Mouse (Mus musculus) embryonic stem cell, embryonic (primary cell): ENCODE results near the gene Tmem189.

Experiments used
- CTCF ChIA-PET, 4 experiments: fragments of 300-600 bp in 2 of 4; fragments of 350-600 bp in 2 of 4; sonication (Branson Sonifier 250); formaldehyde crosslinking; loops; one replicate each; lab custom pipeline; 2022; ENCODE audit warnings: inconsistent platforms in 2 of 4; lab: Charles Lee
- POLR2A ChIA-PET, 4 experiments: fragments of 300-600 bp in 2 of 4; fragments of 350-600 bp in 2 of 4; sonication (Branson Sonifier 250); formaldehyde crosslinking; loops; one replicate each; lab custom pipeline; 2022; ENCODE audit warnings: antibody characterized with exemption in 4 of 4, inconsistent platforms in 1 of 4; lab: Charles Lee

Gene Tmem189

DNA sequence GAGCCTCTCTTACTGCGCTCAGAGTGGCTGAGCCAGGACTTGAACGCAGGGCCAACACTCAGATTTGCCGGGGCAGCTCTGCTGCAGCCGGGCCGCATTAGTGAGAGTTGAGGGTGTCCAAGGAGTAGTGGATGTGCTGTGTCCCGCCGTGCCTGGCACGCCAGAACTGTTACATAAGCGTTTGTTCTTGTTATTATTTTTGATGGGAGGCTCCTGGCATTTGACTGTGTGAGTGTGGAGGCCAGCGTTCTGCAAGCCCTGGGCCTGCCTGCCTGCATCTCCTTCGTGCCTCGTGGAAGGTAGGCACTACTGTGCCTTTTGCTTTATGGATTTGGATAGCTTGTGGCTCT lies 1.3 kb upstream of the Tmem189 start:
- ChIA-PET CTCF (interaction anchor here in 3 of 4 experiments (0.5 to 1.9 kb wide), 5 partner anchors 11 to 308 kb away, joined by 3 to 11 read pairs (median 4); no protein-coding TSS in a partner anchor), POLR2A (interaction anchor here in 3 of 4 experiments (0.7 to 4.5 kb wide), 5 partner anchors 10 to 196 kb away, joined by 3 to 12 read pairs (median 3); no protein-coding TSS in a partner anchor)

DNA sequence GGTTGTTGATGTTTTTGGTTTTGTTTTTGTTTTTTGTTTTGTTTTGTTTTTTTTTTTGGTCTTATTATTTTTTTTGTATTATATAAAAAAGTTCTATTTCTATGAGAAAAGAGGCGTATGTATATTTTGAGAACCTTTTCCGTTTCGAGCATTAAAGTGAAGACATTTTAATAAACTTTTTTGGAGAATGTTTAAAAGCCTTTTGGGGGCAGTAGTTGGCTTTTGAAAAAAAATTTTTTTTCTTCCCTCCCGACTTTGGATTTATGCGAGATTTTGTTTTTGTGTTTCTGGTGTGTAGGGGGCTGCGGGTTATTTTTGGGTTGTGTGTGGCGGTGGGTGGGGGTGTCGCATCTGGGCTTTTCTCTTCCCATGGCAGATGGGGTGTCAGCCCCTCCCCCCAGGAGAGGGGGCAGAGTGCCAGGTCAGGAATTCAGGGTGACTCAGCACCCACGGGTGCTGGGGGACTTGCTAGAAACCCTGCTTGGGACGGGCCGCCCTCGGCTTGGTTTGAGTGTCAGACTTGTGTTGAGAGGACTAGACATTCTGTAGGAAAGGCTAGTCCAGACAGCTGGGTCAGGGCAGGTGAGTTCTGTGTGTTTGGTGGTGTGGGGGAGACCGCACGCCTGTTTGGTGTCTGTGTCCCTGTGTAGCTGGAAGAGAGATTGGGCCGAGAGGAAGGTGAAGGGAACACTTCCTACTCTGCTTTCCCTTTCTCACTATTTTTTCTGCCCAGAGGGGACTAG lies 768 bp upstream of the Tmem189 start:
- CTCF ChIA-PET = interaction anchor here in 3 of 4 experiments (1.0 to 1.9 kb wide), 6 partner anchors 10 to 205 kb away, joined by 3 to 10 read pairs (median 5); no protein-coding TSS in a partner anchor
- POLR2A ChIA-PET = interaction anchor here in 3 of 4 experiments (0.7 to 4.5 kb wide), 13 partner anchors 9 to 1880 kb away, joined by 3 to 12 read pairs (median 3); no protein-coding TSS in a partner anchor

DNA sequence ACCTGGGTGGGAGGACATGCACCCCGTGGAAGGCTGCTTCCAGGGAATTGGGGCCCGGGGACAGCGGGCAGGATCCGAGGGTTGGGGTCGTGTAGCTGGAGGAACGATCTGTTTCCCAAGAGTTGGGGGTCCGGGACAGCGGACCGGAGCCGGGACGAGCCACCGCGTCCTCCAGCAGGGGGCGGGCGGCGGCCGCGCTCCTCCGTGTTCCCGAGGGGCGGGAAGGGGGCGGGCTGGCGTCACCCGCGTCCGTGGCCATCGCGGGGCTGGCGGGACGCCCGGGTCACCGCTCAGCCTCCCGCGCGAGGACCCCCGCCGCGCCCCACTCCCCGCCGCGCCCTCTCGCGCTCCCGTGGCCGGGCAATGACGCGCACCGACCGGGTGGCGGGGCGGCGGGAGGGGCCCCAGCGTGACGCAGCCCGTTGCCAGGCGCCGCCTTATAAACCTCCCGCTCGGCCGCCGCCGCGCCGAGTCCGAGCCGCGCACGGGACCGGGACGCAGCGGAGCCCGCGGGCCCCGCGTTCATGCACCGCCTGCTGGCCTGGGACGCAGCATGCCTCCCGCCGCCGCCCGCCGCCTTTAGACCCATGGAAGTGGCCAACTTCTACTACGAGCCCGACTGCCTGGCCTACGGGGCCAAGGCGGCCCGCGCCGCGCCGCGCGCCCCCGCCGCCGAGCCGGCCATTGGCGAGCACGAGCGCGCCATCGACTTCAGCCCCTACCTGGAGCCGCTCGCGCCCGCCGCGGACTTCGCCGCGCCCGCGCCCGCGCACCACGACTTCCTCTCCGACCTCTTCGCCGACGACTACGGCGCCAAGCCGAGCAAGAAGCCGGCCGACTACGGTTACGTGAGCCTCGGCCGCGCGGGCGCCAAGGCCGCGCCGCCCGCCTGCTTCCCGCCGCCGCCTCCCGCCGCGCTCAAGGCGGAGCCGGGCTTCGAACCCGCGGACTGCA lies 847 bp downstream of the Tmem189 start, which contains the start of gene Cebpb:
TSS of gene Cebpb (plus strand) at position 418 of the 954 bp plus-strand sequence.
- CTCF ChIA-PET = interaction anchor here (0.5 to 12.1 kb wide), 19 partner anchors 8 to 1183 kb away, joined by 3 to 385 read pairs (median 4); no protein-coding TSS in a partner anchor
- POLR2A ChIA-PET = interaction anchor here (0.6 to 4.5 kb wide), 16 partner anchors 8 to 427 kb away, joined by 3 to 25 read pairs (median 4); partner anchors contain the start of gene Pard6b (in 1 of the 4)

DNA sequence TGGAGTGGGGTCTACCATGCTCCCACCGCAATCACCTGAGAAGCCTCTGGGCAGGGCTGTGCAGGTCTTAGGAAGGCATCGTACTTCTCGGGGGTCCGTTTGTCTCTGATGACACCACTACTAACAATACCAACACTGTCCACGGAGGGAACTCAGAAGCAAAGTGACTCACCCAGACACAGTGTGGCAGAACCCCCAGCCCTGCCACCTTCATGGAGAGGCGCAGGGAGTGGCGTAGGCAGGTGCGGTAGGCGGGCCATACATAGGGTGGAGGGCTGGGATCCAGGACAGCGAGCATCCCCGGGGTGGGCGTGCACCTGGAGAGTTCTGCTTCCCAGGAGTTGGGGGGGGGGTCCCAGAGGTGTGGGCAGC lies 1.5 kb downstream of the Tmem189 start:
- ChIA-PET CTCF (interaction anchor here (0.5 to 12.1 kb wide), 14 partner anchors 13 to 1184 kb away, joined by 3 to 385 read pairs (median 4); no protein-coding TSS in a partner anchor), POLR2A (interaction anchor here (0.6 to 4.5 kb wide), 9 partner anchors 67 to 392 kb away, joined by 3 to 25 read pairs (median 6); partner anchors contain the start of gene Pard6b (in 1 of the 4))

DNA sequence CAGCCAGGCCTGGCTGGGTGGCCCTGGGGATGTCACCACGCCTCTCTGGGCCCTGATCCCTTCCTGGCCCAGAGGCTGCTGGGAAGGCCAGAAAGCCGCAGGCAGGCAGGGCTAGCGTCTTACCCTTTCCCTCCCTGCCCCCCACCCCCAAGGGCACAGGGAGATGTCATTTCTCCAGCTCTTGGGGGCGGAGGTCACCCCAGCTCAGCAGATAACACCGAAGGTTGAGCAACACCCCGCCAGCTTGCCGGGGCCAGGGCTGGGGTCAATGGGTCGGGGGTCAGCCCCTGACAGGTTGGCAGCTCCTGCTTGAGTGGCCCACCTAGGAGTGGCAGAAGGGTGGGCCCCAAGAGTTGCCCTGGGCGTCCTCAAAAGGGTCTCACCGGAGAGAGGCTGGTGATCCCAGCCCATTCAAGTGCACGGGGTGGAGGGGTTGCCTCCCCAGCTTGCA lies 1.9 kb downstream of the Tmem189 start:
- ChIA-PET CTCF (interaction anchor here (0.5 to 12.1 kb wide), 16 partner anchors 12 to 1184 kb away, joined by 3 to 385 read pairs (median 4); partner anchors contain the start of gene Gm20431 (in 1 of the 4)), POLR2A (interaction anchor here (0.6 to 4.5 kb wide), 8 partner anchors 200 to 393 kb away, joined by 3 to 25 read pairs (median 6); partner anchors contain the start of gene Pard6b (in 1 of the 4))

DNA sequence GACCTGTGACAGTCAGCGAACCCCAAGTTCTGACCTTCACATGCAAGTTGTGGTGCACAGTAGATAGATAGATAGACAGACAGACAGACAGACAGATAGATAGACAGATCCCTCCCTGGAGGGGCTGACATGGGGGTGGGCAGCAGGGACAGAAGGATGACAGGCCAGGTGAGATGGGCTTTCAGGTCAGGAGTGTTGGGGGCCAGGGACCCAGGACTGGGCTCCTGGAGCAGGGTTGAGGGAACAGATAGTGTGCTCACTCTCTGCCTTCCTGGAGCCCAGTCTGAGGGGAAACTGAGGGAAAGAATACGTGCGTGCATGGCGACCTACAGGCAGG lies 2.4 kb downstream of the Tmem189 start:
- ChIA-PET CTCF (interaction anchor here (0.5 to 12.1 kb wide), 17 partner anchors 12 to 296 kb away, joined by 3 to 385 read pairs (median 6); partner anchors contain the start of genes Gm20431 (in 1 of the 4) and Snai1 (in 1 of the 4)), POLR2A (interaction anchor here in 3 of 4 experiments (0.6 to 4.5 kb wide), 7 partner anchors 204 to 220 kb away, joined by 4 to 25 read pairs (median 6); no protein-coding TSS in a partner anchor)

DNA sequence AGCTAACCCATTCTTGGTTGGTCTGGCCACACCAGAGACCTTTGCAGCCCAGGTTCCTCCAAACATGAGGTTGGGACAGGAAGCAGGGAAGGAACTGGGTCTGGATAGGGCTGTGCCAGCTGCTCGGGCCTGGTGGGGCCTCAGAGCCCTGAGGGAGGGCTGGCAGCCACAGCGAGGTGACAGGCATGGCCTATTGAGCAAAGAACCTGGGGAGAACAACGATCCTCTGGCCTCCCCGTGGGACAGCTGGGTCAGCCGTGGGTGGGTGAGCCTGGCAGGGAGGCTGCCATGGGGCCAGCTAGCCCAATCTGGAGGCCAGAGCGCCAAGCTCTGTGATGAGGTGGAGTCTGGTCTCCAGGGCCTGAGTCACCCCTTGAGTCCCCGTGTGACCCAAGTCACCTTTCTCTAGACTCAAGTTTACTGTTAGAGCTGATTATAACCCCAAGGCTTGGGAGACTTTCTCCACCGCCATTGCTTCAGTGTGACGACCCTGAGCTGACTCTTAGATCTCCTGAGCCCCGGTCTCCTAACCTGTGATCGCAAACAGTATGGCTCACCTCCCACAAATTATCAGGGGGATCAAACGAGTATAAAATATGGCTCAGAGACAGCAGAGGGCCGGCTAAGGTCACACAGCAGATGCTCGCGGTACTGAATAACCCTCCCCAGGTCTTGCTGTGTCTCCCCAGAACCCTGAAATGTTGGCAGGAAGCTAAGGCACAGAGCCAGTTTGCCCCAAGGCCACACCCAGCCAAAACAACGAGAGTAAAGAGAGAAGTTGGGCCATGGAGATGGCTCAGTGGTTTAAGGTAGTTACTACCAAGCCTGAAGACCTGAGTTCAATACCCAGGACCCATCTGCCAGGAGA lies 3.0 kb downstream of the Tmem189 start:
- CTCF ChIA-PET = interaction anchor here (0.9 to 12.1 kb wide), 19 partner anchors 11 to 342 kb away, joined by 3 to 385 read pairs (median 6); partner anchors contain the start of genes Ripor3 (in 1 of the 4) and Snai1 (in 1 of the 4)

DNA sequence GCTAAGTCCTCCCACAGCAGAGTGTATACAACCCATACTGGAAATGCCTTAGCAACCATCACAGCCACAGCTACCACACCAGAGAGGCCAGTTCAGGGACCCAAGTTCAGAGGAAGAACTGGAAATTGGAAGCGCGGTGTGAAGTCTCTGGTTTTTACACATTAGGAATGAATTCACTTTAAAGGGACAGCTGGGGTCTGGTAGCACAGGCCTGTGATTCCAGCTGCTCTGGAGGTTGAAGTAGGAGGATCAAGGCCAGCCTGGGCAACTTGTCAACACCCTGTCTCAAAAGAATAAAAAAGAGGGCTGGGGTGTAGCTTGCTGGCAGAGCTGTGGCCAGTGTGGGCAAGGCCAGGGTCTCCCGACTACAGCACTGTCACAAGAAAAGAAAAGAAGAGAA lies 3.8 kb downstream of the Tmem189 start:
- POLR2A ChIA-PET = interaction anchor here in 3 of 4 experiments (0.6 to 4.5 kb wide), 13 partner anchors 24 to 222 kb away, joined by 3 to 25 read pairs (median 4); no protein-coding TSS in a partner anchor
- CTCF ChIA-PET = interaction anchor here (0.5 to 12.1 kb wide), 44 partner anchors 10 to 342 kb away, joined by 3 to 385 read pairs (median 4); partner anchors contain the start of genes Ripor3 (in 2 of the 4) and Gm20431 (in 1 of the 4)

More for the DNA sequence above, 3.0 kb downstream of the Tmem189 start:
- POLR2A ChIA-PET = interaction anchor here (0.6 to 4.5 kb wide), 11 partner anchors 11 to 223 kb away, joined by 3 to 25 read pairs (median 4); no protein-coding TSS in a partner anchor

DNA sequence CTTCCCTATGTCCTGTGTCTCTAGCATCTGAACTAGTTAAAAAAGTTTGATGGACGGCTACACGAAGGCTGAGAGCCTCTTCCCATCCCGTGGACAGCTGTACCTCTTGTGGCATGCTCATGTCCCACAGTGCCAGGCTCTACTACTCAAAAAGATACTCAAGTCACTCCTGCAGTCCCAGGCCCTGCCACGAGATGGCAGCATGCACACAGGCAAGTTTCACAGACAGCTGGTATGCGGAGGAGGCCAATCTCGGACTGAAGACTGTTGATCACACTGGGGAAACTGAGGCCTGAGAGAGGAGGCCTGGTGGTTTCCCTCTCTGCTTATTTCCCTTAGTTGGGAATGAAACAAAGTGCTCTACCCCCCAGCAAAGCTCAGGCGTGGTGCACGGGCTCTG lies 4.5 kb downstream of the Tmem189 start:
- ChIA-PET POLR2A (interaction anchor here in 3 of 4 experiments (0.6 to 4.5 kb wide), 14 partner anchors 12 to 264 kb away, joined by 3 to 25 read pairs (median 4); partner anchors contain the start of genes Gm20431 (in 1 of the 3) and Slc9a8 (in 1 of the 3)), CTCF (interaction anchor here (0.5 to 12.1 kb wide), 52 partner anchors 10 to 478 kb away, joined by 3 to 385 read pairs (median 4); partner anchors contain the start of genes Ripor3 (in 2 of the 4) and Gm20431 (in 1 of the 4))

DNA sequence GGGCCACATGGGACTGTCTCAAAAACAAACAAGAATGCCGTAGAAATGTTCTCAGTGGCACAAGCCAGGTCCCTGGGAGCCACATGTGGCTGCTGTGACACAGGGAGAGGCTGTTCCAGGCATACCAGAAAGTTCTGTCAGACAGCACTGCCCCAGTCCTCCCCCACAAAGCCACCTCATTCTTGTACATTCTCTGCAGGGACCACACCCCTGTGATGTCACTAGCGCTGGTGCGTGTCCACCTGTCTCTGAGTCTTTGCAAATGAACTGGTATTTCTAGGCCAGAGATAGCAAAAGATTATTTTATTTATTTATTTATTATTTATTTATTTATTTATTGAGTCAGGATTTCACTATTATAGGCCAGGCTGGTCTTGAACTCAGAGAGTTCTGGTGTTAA lies 5.9 kb downstream of the Tmem189 start:
- POLR2A ChIA-PET = interaction anchor here in 1 of 4 experiments (1.4 kb wide), 1 partner anchor 204 kb away, joined by 4 read pairs; no protein-coding TSS in a partner anchor
- CTCF ChIA-PET = interaction anchor here (1.0 to 12.1 kb wide), 6 partner anchors 43 to 213 kb away, joined by 3 to 385 read pairs (median 64); no protein-coding TSS in a partner anchor

DNA sequence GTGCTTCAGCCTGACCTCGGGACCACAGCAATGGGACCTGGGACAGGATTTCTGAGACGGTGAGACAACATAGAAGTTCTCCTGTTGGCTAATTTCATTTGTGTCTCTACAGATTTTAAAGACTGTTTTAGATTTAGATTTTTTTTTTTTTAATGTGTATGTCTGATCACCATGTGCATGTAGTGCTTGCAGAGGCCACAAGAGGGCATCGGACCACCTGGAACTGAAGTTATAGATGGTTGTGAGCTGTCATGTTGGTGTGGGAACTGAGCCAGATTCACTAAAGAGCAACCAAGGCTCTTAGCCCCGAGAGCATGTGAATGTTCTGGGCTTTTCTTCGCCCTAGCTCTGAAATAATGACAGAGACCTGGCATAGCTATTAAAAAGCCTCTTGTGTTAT lies 9.0 kb downstream of the Tmem189 start:
- CTCF ChIA-PET = interaction anchor here (0.5 to 12.1 kb wide), 100 partner anchors 8 to 602 kb away, joined by 3 to 385 read pairs (median 4); partner anchors contain the start of genes Snai1 (in 3 of the 4), Ripor3 (in 2 of the 4) and Tmem189 (in 1 of the 4)

DNA sequence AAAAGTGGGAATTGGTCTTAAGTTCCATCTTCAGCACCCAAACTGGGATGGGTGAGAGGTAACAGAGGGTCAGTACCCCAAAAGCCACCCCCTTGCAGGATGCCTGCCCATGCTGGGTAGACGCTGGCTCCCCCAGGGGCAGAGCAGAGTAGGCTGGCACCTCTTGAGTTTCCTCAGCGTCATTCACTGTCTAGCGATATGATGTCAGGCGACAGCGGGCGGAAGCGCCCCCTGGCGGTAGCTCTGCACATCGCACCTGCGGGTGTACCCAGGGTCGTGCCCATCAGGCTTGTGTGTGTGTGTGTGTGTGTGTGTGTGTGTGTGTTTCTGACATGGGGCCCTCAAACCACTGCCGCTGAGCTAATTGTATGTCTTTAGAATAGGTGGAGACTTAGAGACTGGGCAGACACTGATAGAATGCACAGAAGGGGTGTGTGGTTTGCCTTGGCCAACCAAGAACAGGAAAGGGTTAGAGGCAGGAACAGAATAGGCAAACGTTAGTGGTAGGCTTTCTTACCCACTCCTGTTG lies 9.7 kb downstream of the Tmem189 start:
- ChIA-PET POLR2A (interaction anchor here (0.5 to 4.4 kb wide), 18 partner anchors 9 to 683 kb away, joined by 3 to 17 read pairs (median 4); partner anchors contain the start of gene Tmem189 (in 2 of the 4)), CTCF (interaction anchor here (0.5 to 12.1 kb wide), 105 partner anchors 9 to 1240 kb away, joined by 3 to 385 read pairs (median 4); partner anchors contain the start of genes Ripor3 (in 2 of the 4), Snai1 (in 2 of the 4), B4galt5 (in 1 of the 4) and Tmem189 (in 1 of the 4))

More for the DNA sequence above, 9.0 kb downstream of the Tmem189 start:
- POLR2A ChIA-PET = interaction anchor here (0.6 to 4.4 kb wide), 21 partner anchors 9 to 684 kb away, joined by 3 to 17 read pairs (median 4); partner anchors contain the start of genes Tmem189 (in 2 of the 4) and Gm20431 (in 1 of the 4)

DNA sequence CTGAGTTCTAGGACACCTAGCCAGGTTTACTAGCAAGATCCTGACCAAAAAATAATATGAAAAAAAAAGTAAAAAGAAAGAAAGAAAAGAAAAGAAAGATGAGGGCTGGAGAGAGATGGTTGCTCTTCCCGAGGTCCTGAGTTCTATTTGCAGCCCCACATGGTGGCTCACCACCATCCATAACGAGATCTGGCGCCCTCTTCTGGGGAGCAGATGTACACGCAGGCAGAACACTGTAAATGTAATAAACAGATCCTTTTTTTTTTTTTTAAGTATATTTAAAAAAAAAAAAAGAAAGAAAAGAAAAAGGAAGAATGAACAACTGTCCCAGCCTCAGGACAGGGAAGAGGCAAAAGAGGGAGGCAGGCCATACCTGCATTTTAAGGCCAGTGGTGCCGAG lies 11.0 kb downstream of the Tmem189 start:
- ChIA-PET CTCF (interaction anchor here (0.5 to 12.1 kb wide), 38 partner anchors 13 to 1816 kb away, joined by 3 to 385 read pairs (median 4); partner anchors contain the start of gene Snai1 (in 2 of the 4)), POLR2A (interaction anchor here in 3 of 4 experiments (1.0 to 4.4 kb wide), 4 partner anchors 16 to 243 kb away, joined by 3 to 17 read pairs (median 5); no protein-coding TSS in a partner anchor)

DNA sequence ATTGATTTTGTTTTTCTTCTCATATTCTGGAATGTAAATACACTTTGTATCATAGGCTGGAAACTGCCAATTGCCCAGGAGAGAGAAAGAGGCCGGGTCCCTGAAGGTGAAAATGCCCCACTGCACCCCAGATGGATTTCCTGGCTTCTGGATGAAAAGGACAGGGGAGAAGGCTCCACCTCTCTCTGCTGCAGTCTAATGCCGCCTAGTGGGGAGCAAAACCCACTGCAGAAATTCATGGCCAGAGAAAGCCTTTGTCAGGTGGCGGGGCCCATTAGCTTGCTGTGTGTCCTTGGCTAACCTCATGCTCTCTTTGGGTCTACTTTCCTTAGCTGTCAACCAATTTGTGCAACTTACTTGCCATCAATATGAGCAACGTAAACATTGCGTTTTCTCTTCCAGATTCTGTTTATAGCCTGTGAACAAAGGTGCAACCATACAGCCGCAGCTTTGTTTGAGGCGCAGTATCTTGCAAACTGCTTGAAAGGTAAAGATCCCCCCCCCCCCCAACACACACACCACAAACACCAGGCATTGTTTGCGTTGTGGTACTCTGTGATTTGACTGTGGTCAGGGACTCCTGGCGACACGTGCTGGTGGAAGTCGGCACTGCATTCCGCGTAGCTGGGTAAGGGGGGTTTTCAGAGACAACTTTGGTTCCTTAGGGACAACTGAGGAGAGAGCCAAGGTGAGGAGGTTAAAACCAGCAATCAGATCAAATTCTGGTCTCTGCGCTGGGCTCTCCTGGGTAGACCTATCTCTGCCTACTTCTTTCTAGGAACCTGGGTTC lies 14.3 kb downstream of the Tmem189 start:
- ChIA-PET CTCF (interaction anchor here (0.5 to 6.9 kb wide), 94 partner anchors 10 to 1788 kb away, joined by 3 to 72 read pairs (median 4); partner anchors contain the start of genes Gm20431 (in 3 of the 4) and Snai1 (in 3 of the 4)), POLR2A (interaction anchor here (0.5 to 2.7 kb wide), 19 partner anchors 11 to 1924 kb away, joined by 3 to 11 read pairs (median 5); partner anchors contain the start of genes Gm20431 (in 3 of the 4) and Snai1 (in 1 of the 4))
